Mouse (Mus musculus) stomach, adult 2 months (tissue): ENCODE results near the gene Lrig3. TPM values are rescaled to one million over a fixed set of nuclear protein-coding genes. Genes with fewer than 3 reads are reported as not detected.

Experiments
- polyA plus RNA-seq: library from polyadenylated mRNA; depleted of rRNA; stranded (reverse); fragments of >200 nt; gene quantifications from 2 replicates; pipeline ENCODE4 v1.2.3, GENCODE M21; 2012; rRNA removed

Gene Lrig3
- 6.7 and 6.8 TPM in 2 replicates for polyA plus RNA-seq

GRCm38 (mm10) chr10:125965968-125966480 lies at the start of gene Lrig3:
Gene Lrig3, plus strand, starts transcription at chr10:125966168.

